Mouse (Mus musculus): Measurements from ENCODE around the gene Kdm8.
A peak's percentile ranks its signal among the peaks of the same experiment; 100 is the strongest.
"Not testable (repeated sequence)": the region's sequence is repeated elsewhere in the genome, so short reads cannot be mapped to it uniquely, and the experiment has no call there.

Gene Kdm8

GRCm38 (mm10) chr7:125444464-125445401 lies at the start of gene Kdm8:
Gene Kdm8, plus strand, starts transcription at chr7:125444676.
- peak; percentile 99 for DNase-seq (ENCODE audit: low read depth)

GRCm38 (mm10) chr7:125398116-125398515 lies 46.4 kb upstream of the Kdm8 start:
- DNase-seq (ENCODE audit: low read depth): no peak

GRCm38 (mm10) chr7:125398687-125399086 lies 45.8 kb upstream of the Kdm8 start:
- DNase-seq (ENCODE audit: low read depth): no peak

GRCm38 (mm10) chr7:125407136-125407535 lies 37.3 kb upstream of the Kdm8 start:
- no peak for DNase-seq (ENCODE audit: low read depth)

GRCm38 (mm10) chr7:125415087-125415486 lies 29.4 kb upstream of the Kdm8 start:
- DNase-seq (ENCODE audit: low read depth): no peak

- no peak for DNase-seq (ENCODE audit: low read depth)
Measured at GRCm38 (mm10) chr7:125415776-125416175, 28.7 kb upstream of the Kdm8 start.

- DNase-seq (ENCODE audit: low read depth): peak; percentile 33
Measured at GRCm38 (mm10) chr7:125416762-125417161, 27.7 kb upstream of the Kdm8 start.

GRCm38 (mm10) chr7:125418413-125418812 lies 26.1 kb upstream of the Kdm8 start:
- DNase-seq (ENCODE audit: low read depth): peak; percentile 34

- peak; percentile 62 for DNase-seq (ENCODE audit: low read depth)
Measured at GRCm38 (mm10) chr7:125420190-125420589, 24.3 kb upstream of the Kdm8 start.

GRCm38 (mm10) chr7:125421911-125422310 lies 22.6 kb upstream of the Kdm8 start:
- DNase-seq (ENCODE audit: low read depth): no peak

- peak; percentile 49 for DNase-seq (ENCODE audit: low read depth)
Measured at GRCm38 (mm10) chr7:125423056-125423455, 21.4 kb upstream of the Kdm8 start.

- DNase-seq (ENCODE audit: low read depth): no peak
Measured at GRCm38 (mm10) chr7:125427492-125428090, 16.9 kb upstream of the Kdm8 start.

- DNase-seq (ENCODE audit: low read depth): no peak
Measured at GRCm38 (mm10) chr7:125428381-125428780, 16.1 kb upstream of the Kdm8 start.

- DNase-seq (ENCODE audit: low read depth): not testable (repeated sequence)
Measured at GRCm38 (mm10) chr7:125428816-125429500, 15.5 kb upstream of the Kdm8 start.

GRCm38 (mm10) chr7:125430170-125430842 lies 14.2 kb upstream of the Kdm8 start:
- DNase-seq (ENCODE audit: low read depth): no peak

- no peak for DNase-seq (ENCODE audit: low read depth)
Measured at GRCm38 (mm10) chr7:125433874-125434273, 10.6 kb upstream of the Kdm8 start.

- no peak for DNase-seq (ENCODE audit: low read depth)
Measured at GRCm38 (mm10) chr7:125434666-125435290, 9.7 kb upstream of the Kdm8 start.

- no peak for DNase-seq (ENCODE audit: low read depth)
Measured at GRCm38 (mm10) chr7:125442323-125442722, 2.2 kb upstream of the Kdm8 start.

GRCm38 (mm10) chr7:125444076-125444463 lies 406 bp upstream of the Kdm8 start:
- no peak for DNase-seq (ENCODE audit: low read depth)

GRCm38 (mm10) chr7:125450678-125451077 lies 6.2 kb downstream of the Kdm8 start:
- DNase-seq (ENCODE audit: low read depth): no peak

- DNase-seq (ENCODE audit: low read depth): no peak
Measured at GRCm38 (mm10) chr7:125451078-125451477, 6.6 kb downstream of the Kdm8 start.

- DNase-seq (ENCODE audit: low read depth): no peak
Measured at GRCm38 (mm10) chr7:125453671-125454070, 9.2 kb downstream of the Kdm8 start.
